9 mouse cellular contexts compared by ENCODE assay signal in genomic region chr6:116774954-116775675, GRCm38 (mm10). TPM values are rescaled to one million over a fixed set of nuclear protein-coding genes. Genes with fewer than 3 reads are reported as not detected.
DNase-seq lines count a peak whose midpoint lies in the region; ATAC-seq and TF ChIP-seq lines count a peak whose summit lies in the region.
"Had no signal": no experiment of that assay in that cellular context is flagged by ENCODE, and none has a peak within 500 bp of the region (broad histone marks: within the 10 kb centered on the region; RNA-seq: fewer than 3 reads in every experiment).

No protein-coding gene starts in this region.

- H3K27ac ChIP-seq in hindbrain, embryonic 10.5 days, result no peak overlapping the region
- H3K27ac ChIP-seq in hindbrain, embryonic 16.5 days (ENCODE audit: low read depth, low read length), result no peak overlapping the region
- no peak overlapping the region for H3K27ac ChIP-seq in thymus, adult 2 months (ENCODE audit: control insufficient read depth, insufficient read depth, low read length)
- no peak overlapping the region for H3K27ac ChIP-seq in small intestine, adult 2 months (ENCODE audit: insufficient read depth, low read depth, low read length)
- H3K27ac ChIP-seq: neural tube, embryonic 13.5 days had no signal

- no peak for TF ChIP-seq POLR2A in thymus, adult 2 months (IDR thresholded peaks at IDR 0.05; ENCODE audit: control insufficient read depth, extremely low read depth, insufficient read depth, low read length, poor library complexity)
- no peak for TF ChIP-seq POLR2A in small intestine, adult 2 months (IDR thresholded peaks at IDR 0.05; ENCODE audit: low read depth, low read length)

- no peak overlapping the region for H3K9ac ChIP-seq in hindbrain, embryonic 16.5 days (ENCODE audit: low read depth, low read length)
- H3K9ac ChIP-seq: neural tube, embryonic 13.5 days had no signal

- H3K9me3 ChIP-seq in hindbrain, embryonic 10.5 days, result no peaks in the 10 kb centered on the region
- no peaks in the 10 kb centered on the region for H3K9me3 ChIP-seq in hindbrain, embryonic 16.5 days (ENCODE audit: control insufficient read depth, low read length)
- H3K9me3 ChIP-seq: neural tube, embryonic 13.5 days had no signal

- peaks cover 5% of the 10 kb centered on the region; the same call in 1 of the 2 replicates for H3K4me1 ChIP-seq in hindbrain, embryonic 10.5 days (replicated peaks)
- no peaks in the 10 kb centered on the region for H3K4me1 ChIP-seq in hindbrain, embryonic 16.5 days (ENCODE audit: control insufficient read depth, insufficient read depth, low read depth, low read length)
- H3K4me1 ChIP-seq in thymus, adult 2 months (replicated peaks; ENCODE audit: control insufficient read depth, insufficient read depth, low read length), result no peaks in the 10 kb centered on the region
- H3K4me1 ChIP-seq in small intestine, adult 2 months (ENCODE audit: control insufficient read depth, insufficient read depth, insufficient read length, low read length), result no peaks in the 10 kb centered on the region
- H3K4me1 ChIP-seq: neural tube, embryonic 13.5 days had no signal

- no peaks in the 10 kb centered on the region for H3K36me3 ChIP-seq in hindbrain, embryonic 10.5 days
- H3K36me3 ChIP-seq in hindbrain, embryonic 16.5 days (ENCODE audit: control insufficient read depth, insufficient read depth, low read length), result no peaks in the 10 kb centered on the region
- H3K36me3 ChIP-seq in thymus, adult 2 months (ENCODE audit: control insufficient read depth, insufficient read depth, low read length), result no peaks in the 10 kb centered on the region
- no peaks in the 10 kb centered on the region for H3K36me3 ChIP-seq in small intestine, adult 2 months (ENCODE audit: control insufficient read depth, insufficient read depth, low read length)
- H3K36me3 ChIP-seq: neural tube, embryonic 13.5 days had no signal

- H3K27me3 ChIP-seq in hindbrain, embryonic 10.5 days (ENCODE audit: insufficient read depth, poor library complexity, severe bottlenecking), result no peaks in the 10 kb centered on the region
- H3K27me3 ChIP-seq in hindbrain, embryonic 16.5 days (replicated peaks; ENCODE audit: control insufficient read depth, insufficient read depth, low read length), result no peaks in the 10 kb centered on the region
- H3K27me3 ChIP-seq in thymus, adult 2 months (ENCODE audit: control insufficient read depth, insufficient read depth, low read length), result no peaks in the 10 kb centered on the region
- no peaks in the 10 kb centered on the region for H3K27me3 ChIP-seq in small intestine, adult 2 months (ENCODE audit: control insufficient read depth, insufficient read depth, low read length)
- H3K27me3 ChIP-seq: neural tube, embryonic 13.5 days had no signal

- H3K4me2 ChIP-seq in hindbrain, embryonic 16.5 days (ENCODE audit: low read length), result no peak overlapping the region
- H3K4me2 ChIP-seq: neural tube, embryonic 13.5 days had no signal

- DNase-seq in hindbrain, embryonic 10.5 days (ENCODE audit: low spot score), result peak; percentile 65
- DNase-seq in thymus, adult 2 months, result peak; percentile 4
- DNase-seq in thymus, postnatal 10 days (ENCODE audit: low spot score in 2 of 2), result no peak
- DNase-seq in embryo, embryonic 10.5 days (ENCODE audit: low spot score), result peak; percentile 82
- peak; percentile 10 to 46 for DNase-seq in layer of hippocampus, postnatal 25 days (ENCODE audit: extremely low spot score in 1 of 2, low spot score in 1 of 2)
- DNase-seq in spleen, postnatal 36 days (ENCODE audit: low spot score in 2 of 2), result no peak

- ATAC-seq in hindbrain, embryonic 16.5 days, result no peak

- no peak overlapping the region for H3K4me3 ChIP-seq in hindbrain, embryonic 10.5 days
- no peak overlapping the region for H3K4me3 ChIP-seq in hindbrain, embryonic 16.5 days (ENCODE audit: low read length)
- H3K4me3 ChIP-seq in thymus, adult 2 months (ENCODE audit: control insufficient read depth, insufficient read depth, low read length), result no peak overlapping the region
- H3K4me3 ChIP-seq in small intestine, adult 2 months (ENCODE audit: low read depth, low read length), result no peak overlapping the region
- H3K4me3 ChIP-seq: neural tube, embryonic 13.5 days had no signal

- 70% methylated on average over 12 of the region's 12 CpGs for WGBS in hindbrain, embryonic 10.5 days
- WGBS in hindbrain, embryonic 16.5 days, result 78% methylated on average over 12 of the region's 12 CpGs
- WGBS in thymus, adult 2 months, result 93% methylated on average over 12 of the region's 12 CpGs
- 78% methylated on average over 12 of the region's 12 CpGs for WGBS in small intestine, adult 2 months

- TF ChIP-seq CTCF in thymus, adult 2 months (IDR thresholded peaks at IDR 0.05; ENCODE audit: borderline replicate concordance, control insufficient read depth, extremely low read depth, insufficient read depth, low read length, poor library complexity), result 0 out of 2 replicates have a peak, but pooled peaks have one; percentile 19
- peak; percentile 54; the same call in 1 of the 2 replicates for TF ChIP-seq CTCF in small intestine, adult 2 months (IDR thresholded peaks at IDR 0.05; ENCODE audit: extremely low read depth, insufficient read length, insufficient replicate concordance, low read depth, low read length)

RNA-seq across cellular contexts. Expression of gene Tmem72, which starts 58.4 kb away (rescaled TPM):
- 0.06 and 0.08 TPM in 2 replicates for polyA plus RNA-seq in hindbrain, embryonic 10.5 days (2016; fragmentation: Nextera tagmentation; extraction: Ambion mirVana)
- polyA plus RNA-seq in hindbrain, embryonic 16.5 days (2015; fragmentation: Nextera tagmentation; extraction: Ambion mirVana), result 2.5 and 5.4 TPM in 2 replicates
- 0.04 TPM in 2 replicates for polyA plus RNA-seq in thymus, adult 2 months (2012; rRNA removed)
- under 1 TPM; 0.21 to 0.22 TPM for total RNA-seq in layer of hippocampus, postnatal 25 days (2021)
- not detected in 2 replicates for polyA plus RNA-seq in small intestine, adult 2 months (2012; rRNA removed)

Comparison
In these comparisons a context has a peak if more than half of its experiments do, and no peak if none do; other contexts are left out.
1. DNase-seq: peak in hindbrain, embryonic 10.5 days (single experiment), thymus, adult 2 months (single experiment), embryo, embryonic 10.5 days (single experiment) and layer of hippocampus, postnatal 25 days (2 of 2); none in thymus, postnatal 10 days (0 of 2) and spleen, postnatal 36 days (0 of 2).